Mouse (Mus musculus) liver, adult 2 months (tissue): ENCODE measurements around the gene Mettl24. TPM values are rescaled to one million over a fixed set of nuclear protein-coding genes. Genes with fewer than 3 reads are reported as not detected.

Experiments
- DNase-seq: peaks from one replicate; pipeline ENCODE4 v3.0.0-alpha.2; 2011; ENCODE audit warnings: low read depth, low spot score; ENCODE audit errors: extremely low read depth
- H3K27ac ChIP-seq: fragments of 200-500 bp; replicated peaks from 2 replicates; pipeline ENCODE4 v1.5.1; 2012; ENCODE audit warnings: low read depth, mild to moderate bottlenecking, control low read depth, inconsistent platforms, low read length; ENCODE audit not compliant: insufficient read depth
- H3K27me3 ChIP-seq: fragments of 200-500 bp; 2 replicates; pipeline ENCODE4 v1.6.1; 2012; ENCODE audit warnings: mild to moderate bottlenecking, moderate library complexity, low read length, inconsistent platforms; ENCODE audit not compliant: control insufficient read depth, insufficient read depth
- H3K36me3 ChIP-seq: fragments of 200-500 bp; 2 replicates; pipeline ENCODE4 v1.6.1; 2012; ENCODE audit warnings: low read length, inconsistent platforms; ENCODE audit not compliant: control insufficient read depth, insufficient read depth
- H3K4me1 ChIP-seq: fragments of 200-500 bp; 2 replicates; pipeline ENCODE4 v1.6.1; 2011; ENCODE audit warnings: low read length; ENCODE audit not compliant: control insufficient read depth, insufficient read depth
- H3K4me3 ChIP-seq: fragments of 200-500 bp; 2 replicates; pipeline ENCODE4 v1.5.1; 2011; ENCODE audit warnings: low read depth, mild to moderate bottlenecking, control low read depth, low read length, moderate library complexity; ENCODE audit not compliant: insufficient read depth
- H3K79me2 ChIP-seq: fragments of 200-500 bp; 2 replicates; pipeline ENCODE4 v1.6.1; 2012; ENCODE audit warnings: inconsistent platforms, mild to moderate bottlenecking, low read length, moderate library complexity; ENCODE audit not compliant: control insufficient read depth, insufficient read depth
- H3K9ac ChIP-seq: fragments of 200-500 bp; 2 replicates; pipeline ENCODE4 v1.6.1; 2012; ENCODE audit warnings: low read depth, mild to moderate bottlenecking, control low read depth, inconsistent platforms, low read length
- CTCF ChIP-seq: fragments of 200-500 bp; IDR thresholded peaks from 2 replicates; pipeline ENCODE4 v1.5.1; 2011; ENCODE audit warnings: low read depth, low read length, control low read depth
- POLR2A ChIP-seq: fragments of 200-500 bp; IDR thresholded peaks from 2 replicates; pipeline ENCODE4 v1.6.1; 2011; ENCODE audit warnings: low read length, control low read depth; ENCODE audit not compliant: insufficient read depth; ENCODE audit errors: extremely low read depth
- WGBS: fragments of 180-500 bp; shearing (Covaris S2); methylation state at CpG from one replicate; pipeline ENCODE4 v1.1.7; 2018; 5-methylcytosine and 5-hydroxymethylcytosine counted together
- polyA plus RNA-seq: library from polyadenylated mRNA; depleted of rRNA; stranded (reverse); fragments of >200 nt; gene quantifications from 2 replicates; pipeline ENCODE4 v1.2.3, GENCODE M21; 2012
- total RNA-seq: library from RNA; depleted of rRNA; stranded (reverse); fragments of >200 nt; gene quantifications from 2 replicates; pipeline ENCODE4 v1.2.3, GENCODE M21; 2014

Gene Mettl24
- total and polyA plus RNA-seq, 2 experiments, result 0.09 TPM; not detected in 1

- Histone ChIP-seq H3K27me3 (no peaks in the 10 kb centered on the region), H3K9ac (no peak overlapping the region), H3K79me2 (no peaks in the 10 kb centered on the region), H3K27ac (no peak overlapping the region), H3K4me3 (no peak overlapping the region), H3K36me3 (peaks cover 34% of the 10 kb centered on the region), H3K4me1 (no peaks in the 10 kb centered on the region)
- WGBS, result 94% methylated on average over 3 of the region's 3 CpGs
- no peak for DNase-seq
- TF ChIP-seq POLR2A (no peak), CTCF (no peak)
Measured at GRCm38 (mm10) chr10:40830312-40830711, 147.2 kb downstream of the Mettl24 start.

DNA sequence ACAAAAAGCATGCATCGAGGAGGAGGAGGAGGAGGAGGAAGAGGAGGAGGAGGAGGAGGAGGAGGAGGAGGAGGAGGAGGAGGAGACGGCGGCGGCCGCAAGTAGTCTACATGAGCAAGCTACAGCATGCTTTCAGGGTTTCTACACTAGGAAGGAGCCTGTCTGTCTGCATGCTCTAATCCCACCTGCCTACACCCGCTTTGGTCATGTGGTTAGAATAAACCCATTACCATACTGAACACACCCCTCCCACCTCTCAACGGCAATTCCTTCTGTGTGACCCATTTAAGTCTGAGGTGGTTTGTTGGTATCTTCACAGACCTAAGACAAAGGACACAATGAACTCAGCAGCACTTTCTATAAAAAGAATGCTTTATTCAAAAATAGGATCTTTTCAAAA, 148.2 kb downstream of the Mettl24 start:
- Histone ChIP-seq H3K9ac (no peak overlapping the region), H3K79me2 (no peaks in the 10 kb centered on the region), H3K36me3 (peaks cover 37% of the 10 kb centered on the region), H3K27me3 (no peaks in the 10 kb centered on the region), H3K4me1 (no peaks in the 10 kb centered on the region), H3K27ac (no peak overlapping the region), H3K4me3 (no peak overlapping the region)
- 97% methylated on average over 7 of the region's 7 CpGs for WGBS
- no peak for TF ChIP-seq POLR2A
- DNase-seq, result no peak

- Histone ChIP-seq H3K36me3 (peaks cover 47% of the 10 kb centered on the region), H3K79me2 (no peaks in the 10 kb centered on the region), H3K4me1 (no peaks in the 10 kb centered on the region), H3K27me3 (no peaks in the 10 kb centered on the region), H3K9ac (no peak overlapping the region), H3K27ac (no peak overlapping the region), H3K4me3 (no peak overlapping the region)
- WGBS, result 89% methylated on average over 5 of the region's 5 CpGs
- no peak for DNase-seq
- TF ChIP-seq CTCF, result no peak
- TF ChIP-seq POLR2A, result no peak
Measured at GRCm38 (mm10) chr10:40840086-40840485, 157.0 kb downstream of the Mettl24 start.

GRCm38 (mm10) chr10:40843841-40844240, 160.8 kb downstream of the Mettl24 start:
- Histone ChIP-seq H3K4me3 (no peak overlapping the region), H3K27ac (no peak overlapping the region), H3K4me1 (no peaks in the 10 kb centered on the region), H3K9ac (no peak overlapping the region), H3K36me3 (peaks cover 51% of the 10 kb centered on the region), H3K79me2 (no peaks in the 10 kb centered on the region), H3K27me3 (no peaks in the 10 kb centered on the region)
- no peak for TF ChIP-seq CTCF
- no peak for TF ChIP-seq POLR2A
- no peak for DNase-seq
- 93% methylated on average over 5 of the region's 5 CpGs for WGBS

DNA sequence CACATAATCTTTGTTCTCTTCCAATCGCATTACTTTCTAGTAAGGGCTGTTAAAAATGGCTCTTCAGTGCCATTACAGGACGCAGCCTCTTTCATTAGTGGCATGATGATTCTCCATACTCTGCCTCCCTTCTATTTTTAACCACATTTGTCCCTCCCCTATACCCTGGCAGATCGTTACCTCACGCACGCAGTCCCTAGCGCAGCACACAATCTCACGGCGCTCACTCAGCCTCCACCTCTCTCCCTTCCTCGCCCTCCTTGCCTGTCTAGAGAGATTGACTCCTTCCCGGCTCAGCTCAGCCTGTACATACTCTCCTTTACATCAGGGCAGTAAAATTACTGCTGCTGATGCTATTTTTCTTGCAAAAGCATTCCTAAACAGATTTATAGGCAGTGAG, 161.5 kb downstream of the Mettl24 start:
- Histone ChIP-seq H3K36me3 (peaks cover 57% of the 10 kb centered on the region), H3K27me3 (no peaks in the 10 kb centered on the region)

GRCm38 (mm10) chr10:40845626-40846025, 162.5 kb downstream of the Mettl24 start:
- peaks cover 63% of the 10 kb centered on the region for H3K36me3 ChIP-seq
- DNase-seq, result no peak
- TF ChIP-seq POLR2A, result no peak
- TF ChIP-seq CTCF, result no peak

More for the DNA sequence above, 161.5 kb downstream of the Mettl24 start:
- 94% methylated on average over 10 of the region's 10 CpGs for WGBS
- H3K27ac ChIP-seq, result no peak overlapping the region
- TF ChIP-seq POLR2A (no peak), CTCF (no peak)
- no peak overlapping the region for H3K4me3 ChIP-seq
- H3K4me1 ChIP-seq, result no peaks in the 10 kb centered on the region
- DNase-seq, result no peak
- no peaks in the 10 kb centered on the region for H3K79me2 ChIP-seq
- H3K9ac ChIP-seq, result no peak overlapping the region

More at GRCm38 (mm10) chr10:40845626-40846025, 162.5 kb downstream of the Mettl24 start:
- WGBS, result 77% methylated on average over 6 of the region's 6 CpGs
- Histone ChIP-seq H3K9ac (no peak overlapping the region), H3K79me2 (no peaks in the 10 kb centered on the region), H3K27ac (no peak overlapping the region), H3K4me3 (no peak overlapping the region), H3K27me3 (no peaks in the 10 kb centered on the region), H3K4me1 (no peaks in the 10 kb centered on the region)
